Mouse (Mus musculus) ES-E14 (cell line): Measurements from ENCODE around the gene Igsf21.

ENCODE experiments used
- CHD2 ChIP-seq: IDR thresholded peaks from 2 replicates; pipeline ENCODE4 v1.6.1; 2014; ENCODE audit warnings: mild to moderate bottlenecking, low read depth, low read length, inconsistent platforms
- ZC3H11A ChIP-seq: IDR thresholded peaks from 2 replicates; pipeline ENCODE4 v1.6.1; 2012; ENCODE audit warnings: low read depth, mild to moderate bottlenecking, inconsistent platforms, low read length, borderline replicate concordance

GRCm38 (mm10) chr4:140069563-140070330 lies 176.8 kb downstream of the Igsf21 start:
- no peak for TF ChIP-seq CHD2
- no peak for TF ChIP-seq ZC3H11A
